Mouse (Mus musculus) lung, postnatal 0 days (tissue): ENCODE measurements around the gene Cdc42bpa.

Experiments
- CTCF ChIP-seq: IDR thresholded peaks from 2 replicates; pipeline ENCODE4 v1.5.1; 2016; ENCODE audit warnings: antibody characterized with exemption, mild to moderate bottlenecking
- EP300 ChIP-seq: IDR thresholded peaks from 2 replicates; pipeline ENCODE4 v1.6.1; 2016; ENCODE audit warnings: antibody characterized with exemption, mild to moderate bottlenecking, control low read depth

- TF ChIP-seq CTCF (no peak), EP300 (no peak)
These were observed 32.0 kb downstream of the Cdc42bpa start for GRCm38 (mm10) chr1:179992255-179992654.
